Mouse (Mus musculus): ENCODE measurements around the gene Gap43.

Gap43 gene

DNA sequence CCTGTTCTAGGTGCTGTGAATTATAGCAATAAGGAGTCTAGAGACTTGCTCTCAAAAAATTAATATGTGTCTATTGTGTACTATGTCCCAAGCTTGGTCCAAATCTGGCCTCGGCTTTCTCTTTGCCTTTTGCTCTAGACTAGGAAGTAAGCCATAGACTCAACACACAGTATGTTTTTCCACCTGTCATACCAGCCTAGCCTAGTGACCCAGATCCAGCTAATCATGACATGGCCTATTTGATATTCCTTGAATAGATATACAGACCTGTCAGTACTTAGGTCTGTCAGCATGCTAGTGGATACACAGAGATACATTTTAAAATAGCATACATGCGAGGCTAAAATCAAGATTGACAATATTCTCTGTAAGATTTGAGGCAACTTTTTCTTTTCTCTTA lies 46.4 kb downstream of the Gap43 start:
- peak in 1 of 2 experiments; percentile 44 for DNase-seq

DNA sequence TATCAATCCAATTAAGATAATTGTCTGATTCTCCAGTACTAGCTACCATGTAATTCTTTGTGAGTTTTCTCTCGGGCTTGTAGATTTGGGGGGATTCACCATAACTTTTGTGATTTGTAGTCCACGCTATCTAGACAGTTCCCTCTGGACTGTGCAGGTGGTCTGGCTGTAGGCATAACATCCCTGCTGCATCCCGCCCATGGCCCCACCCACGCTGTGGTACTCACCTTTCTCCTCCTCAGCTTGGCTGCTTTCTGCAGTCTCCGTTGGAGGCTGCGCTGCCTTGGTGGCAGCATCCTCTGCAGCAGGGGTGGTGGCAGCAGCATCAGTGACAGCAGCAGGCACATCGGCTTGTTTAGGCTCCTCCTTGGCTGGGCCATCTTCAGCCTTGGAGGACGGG lies 48.9 kb downstream of the Gap43 start:
- DNase-seq: no peak

- peak; percentile 42 to 50 for DNase-seq
Observed at GRCm38 (mm10) chr16:42284005-42284404, 56.4 kb downstream of the Gap43 start.

DNA sequence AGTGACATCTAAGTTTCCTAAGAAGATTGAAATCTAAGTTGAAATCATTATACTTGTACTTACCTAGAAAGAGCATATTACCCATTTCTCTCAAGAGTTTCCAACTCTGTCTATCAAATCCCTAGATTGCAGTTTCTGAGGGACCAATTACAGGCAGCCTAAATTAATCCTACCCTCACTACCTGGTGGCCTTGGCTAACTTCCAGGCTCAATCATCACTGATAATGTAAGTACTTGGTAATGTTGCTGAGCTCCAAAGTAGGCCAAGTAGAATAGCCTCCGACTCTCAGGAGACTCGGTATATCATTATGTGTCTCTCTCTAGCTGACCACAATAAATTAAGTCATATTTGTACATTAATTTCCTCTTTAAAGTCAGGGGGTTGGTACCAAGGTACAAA lies 62.7 kb downstream of the Gap43 start:
- DNase-seq: no peak

DNA sequence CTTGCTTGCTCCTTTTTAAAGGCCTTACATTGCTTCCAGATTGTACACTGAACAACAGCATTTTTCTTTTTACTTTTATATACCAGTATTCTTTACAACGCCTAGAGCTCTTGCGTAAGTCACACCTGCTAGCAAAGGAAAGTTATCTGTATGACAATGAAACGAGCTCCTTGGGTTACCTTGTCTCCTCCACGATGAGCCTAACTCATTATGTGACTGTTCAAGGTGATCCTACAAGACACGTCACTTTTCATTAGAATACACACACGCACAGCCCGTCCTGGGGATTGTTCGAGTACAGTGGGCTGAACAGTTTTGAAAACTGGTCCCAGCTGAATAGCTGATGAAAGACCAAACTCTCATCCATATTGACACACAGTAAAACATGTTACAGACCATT lies 63.2 kb downstream of the Gap43 start:
- DNase-seq: no peak

GRCm38 (mm10) chr16:42276216-42277141 lies 64.0 kb downstream of the Gap43 start:
- DNase-seq: peak; percentile 85 to 88

DNA sequence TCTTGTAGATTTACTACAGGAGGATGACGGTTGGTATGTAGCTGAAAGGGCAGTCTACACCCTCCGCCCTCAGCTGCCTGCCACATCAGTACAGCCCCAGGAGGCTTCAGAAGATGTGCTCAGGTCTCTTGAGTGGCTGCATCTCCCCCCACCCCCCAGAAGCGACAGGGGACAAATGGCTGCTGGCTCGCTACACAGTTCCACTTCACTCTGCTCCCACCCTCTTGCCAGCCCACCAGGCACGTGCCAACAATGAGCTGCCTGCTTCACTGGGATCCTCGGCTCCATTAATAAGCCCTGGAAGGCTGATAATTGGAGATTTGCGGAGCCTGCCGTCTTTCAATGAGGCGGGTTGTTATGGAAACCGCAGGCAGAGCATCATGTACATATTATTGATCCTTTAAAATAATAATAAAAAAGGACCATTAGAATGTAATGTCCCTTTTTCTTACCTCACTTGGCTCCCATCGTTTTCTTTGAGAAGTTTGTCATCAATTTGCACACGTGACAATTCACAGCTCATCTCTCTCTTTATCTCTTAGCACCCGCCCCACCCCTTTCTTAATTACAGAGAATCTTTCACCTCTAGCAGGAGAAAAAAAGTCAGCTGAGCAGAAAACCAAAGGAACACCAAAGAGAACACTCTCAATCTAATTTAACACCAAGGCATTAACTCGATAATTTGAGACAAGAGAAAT lies 64.8 kb downstream of the Gap43 start:
- no peak for DNase-seq

DNA sequence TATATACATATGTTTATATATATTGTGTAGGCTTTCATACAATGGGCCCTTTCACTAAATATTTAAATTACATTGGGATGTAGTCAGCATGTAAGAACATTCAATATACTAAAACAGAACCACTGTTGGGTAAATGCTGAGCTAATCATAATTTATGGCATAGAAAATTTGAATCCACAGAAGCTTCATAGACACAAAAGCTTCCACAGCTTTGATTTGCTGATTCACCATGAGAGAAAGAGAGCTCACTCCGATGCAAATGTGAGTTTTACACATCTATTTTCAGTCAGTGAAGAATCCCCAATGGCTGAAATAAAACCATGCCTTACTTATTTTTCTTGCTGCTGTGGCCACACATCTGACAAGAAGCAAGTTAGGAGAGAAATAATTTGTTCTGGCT lies 69.2 kb downstream of the Gap43 start:
- no peak for DNase-seq

DNA sequence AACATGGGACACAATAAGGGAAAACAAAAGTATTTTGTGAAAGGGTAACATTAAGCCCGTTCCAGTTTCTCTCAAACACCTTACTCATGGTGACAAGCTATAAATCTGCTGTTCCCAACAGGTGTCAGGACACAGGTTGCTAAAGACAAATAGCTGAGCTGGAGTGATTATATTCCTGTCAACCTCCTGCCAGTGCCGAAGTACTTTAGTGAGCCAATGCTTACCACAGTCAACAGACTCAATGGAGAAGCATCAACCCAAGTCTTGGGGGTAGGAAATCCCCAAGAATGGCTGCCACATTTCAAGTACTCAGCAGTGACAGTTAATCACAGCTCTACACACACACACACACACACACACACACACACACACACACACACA lies 70.9 kb downstream of the Gap43 start:
- DNase-seq: no peak

- DNase-seq: peak in 1 of 2 experiments; percentile 38
Observed at GRCm38 (mm10) chr16:42268843-42269586, 71.4 kb downstream of the Gap43 start.

DNA sequence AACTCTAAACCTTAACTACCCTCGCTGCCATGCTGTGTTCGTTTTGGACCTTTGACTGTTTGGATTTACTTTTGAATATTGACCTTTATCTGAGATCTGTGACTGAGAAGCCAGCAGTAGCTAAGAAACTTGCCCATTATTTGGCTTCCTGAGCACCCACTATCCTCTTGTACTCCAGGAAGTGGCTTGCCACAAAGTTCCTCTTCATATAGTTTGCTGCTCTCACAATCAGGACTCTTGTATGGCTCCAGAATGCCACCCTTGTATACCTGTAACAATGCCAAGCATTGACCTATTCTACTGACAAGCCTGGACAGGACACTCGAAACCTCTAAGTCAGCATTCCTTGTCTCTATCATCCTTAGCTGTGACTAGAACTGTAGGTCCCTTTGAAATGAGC lies 75.3 kb downstream of the Gap43 start:
- no peak for DNase-seq

GRCm38 (mm10) chr16:42262935-42263542 lies 77.4 kb downstream of the Gap43 start:
- DNase-seq: no peak

GRCm38 (mm10) chr16:42255693-42256092 lies 84.8 kb downstream of the Gap43 start:
- peak; percentile 64 to 77 for DNase-seq

GRCm38 (mm10) chr16:42255222-42255621 lies 85.2 kb downstream of the Gap43 start:
- DNase-seq: no peak

GRCm38 (mm10) chr16:42252252-42252651 lies 88.2 kb downstream of the Gap43 start:
- no peak for DNase-seq

DNA sequence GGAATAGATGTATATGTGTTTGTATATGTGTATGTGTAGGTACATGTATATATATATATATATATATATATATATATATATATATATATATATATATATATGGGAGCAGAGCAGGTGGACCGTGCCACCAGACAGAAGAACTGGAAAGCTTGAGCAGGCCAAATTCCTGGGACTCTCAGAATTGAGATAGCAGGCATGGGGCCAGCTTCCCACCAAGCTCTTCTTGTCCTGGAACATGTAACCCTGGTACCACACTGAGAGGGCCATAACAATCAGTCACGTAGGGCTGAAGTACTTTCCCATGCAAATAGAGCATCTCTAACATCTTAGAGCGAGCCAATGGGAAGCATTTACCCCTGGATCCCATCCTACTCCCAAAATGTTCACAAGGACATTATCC lies 96.3 kb downstream of the Gap43 start:
- peak; percentile 27 to 46 for DNase-seq

- peak in 1 of 2 experiments; percentile 7 for DNase-seq
Observed at GRCm38 (mm10) chr16:42231306-42231705, 109.1 kb downstream of the Gap43 start.
